Mouse (Mus musculus) kidney, adult 2 months (tissue): Measurements from ENCODE around the gene Cbs. TPM values are rescaled to one million over a fixed set of nuclear protein-coding genes. Genes with fewer than 3 reads are reported as not detected.

Source experiments
- DNase-seq: peaks from one replicate; pipeline ENCODE4 v3.0.0; 2021
- H3K27ac ChIP-seq: fragments of 200-500 bp; 2 replicates; pipeline ENCODE4 v1.5.1; 2012; ENCODE audit warnings: low read depth, low read length, control low read depth, inconsistent platforms; ENCODE audit not compliant: insufficient read depth
- H3K27me3 ChIP-seq: fragments of 200-500 bp; replicated peaks from 2 replicates; pipeline ENCODE4 v1.6.1; 2012; ENCODE audit warnings: mild to moderate bottlenecking, moderate library complexity, low read length, inconsistent platforms; ENCODE audit not compliant: control insufficient read depth, insufficient read depth
- H3K36me3 ChIP-seq: fragments of 200-500 bp; 2 replicates; pipeline ENCODE4 v1.6.1; 2012; ENCODE audit warnings: mild to moderate bottlenecking, moderate library complexity, low read length, inconsistent platforms; ENCODE audit not compliant: control insufficient read depth, insufficient read depth
- H3K4me1 ChIP-seq: fragments of 200-500 bp; 2 replicates; pipeline ENCODE4 v1.6.1; 2011; ENCODE audit warnings: low read length; ENCODE audit not compliant: control insufficient read depth, insufficient read depth
- H3K4me3 ChIP-seq: fragments of 200-500 bp; 2 replicates; pipeline ENCODE4 v1.5.1; 2011; ENCODE audit warnings: mild to moderate bottlenecking, low read depth, low read length, control low read depth; ENCODE audit not compliant: insufficient read depth
- CTCF ChIP-seq: fragments of 200-500 bp; conservative IDR thresholded peaks from 2 replicates; pipeline ENCODE4 v1.5.1; 2011; ENCODE audit warnings: low read depth, mild to moderate bottlenecking, control low read depth, low read length, moderate library complexity, mixed read lengths; ENCODE audit not compliant: insufficient read depth, insufficient read length
- POLR2A ChIP-seq: fragments of 200-500 bp; IDR thresholded peaks from one replicate; pipeline ENCODE4 v1.6.1; 2011; ENCODE audit warnings: low read depth, low read length, control low read depth
- WGBS: fragments of 180-500 bp; shearing (Covaris S2); methylation state at CpG from one replicate; pipeline ENCODE4 v1.1.7; 2018; 5-methylcytosine and 5-hydroxymethylcytosine counted together
- polyA plus RNA-seq: library from polyadenylated mRNA; depleted of rRNA; stranded (reverse); fragments of >200 nt; gene quantifications from 2 replicates; pipeline ENCODE4 v1.2.3, GENCODE M21; 2012

The Cbs gene
- polyA plus RNA-seq, 1 experiment, result 140 TPM

DNA sequence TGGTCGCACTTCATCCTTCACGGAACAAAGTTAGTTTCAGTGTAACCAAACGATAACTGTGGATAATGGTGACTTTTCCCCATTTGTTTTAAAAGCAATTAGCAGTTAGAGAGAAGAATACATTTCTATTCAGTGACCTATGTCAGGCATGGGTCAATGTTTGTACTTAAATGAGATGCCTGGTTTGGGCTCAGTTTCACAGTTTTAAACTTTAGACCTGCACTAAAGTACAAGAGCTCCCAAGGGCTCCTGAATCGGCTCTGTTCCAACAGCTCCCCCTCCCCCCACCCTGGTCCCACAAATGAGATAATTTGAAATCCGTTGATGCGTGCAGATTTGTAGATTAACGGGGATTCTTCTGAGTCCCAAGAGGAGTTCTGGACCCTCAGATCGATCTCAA lies 34.7 kb upstream of the Cbs start:
- 35% methylated on average over 8 of the region's 8 CpGs for WGBS
- peaks cover 6% of the 10 kb centered on the region; the same call in 1 of the 2 replicates for H3K4me1 ChIP-seq
- no peak overlapping the region for H3K4me3 ChIP-seq
- no peak for TF ChIP-seq CTCF
- no peaks in the 10 kb centered on the region for H3K27me3 ChIP-seq
- H3K27ac ChIP-seq, result no peak overlapping the region
- DNase-seq, result peak; percentile 73
- H3K36me3 ChIP-seq, result no peaks in the 10 kb centered on the region

DNA sequence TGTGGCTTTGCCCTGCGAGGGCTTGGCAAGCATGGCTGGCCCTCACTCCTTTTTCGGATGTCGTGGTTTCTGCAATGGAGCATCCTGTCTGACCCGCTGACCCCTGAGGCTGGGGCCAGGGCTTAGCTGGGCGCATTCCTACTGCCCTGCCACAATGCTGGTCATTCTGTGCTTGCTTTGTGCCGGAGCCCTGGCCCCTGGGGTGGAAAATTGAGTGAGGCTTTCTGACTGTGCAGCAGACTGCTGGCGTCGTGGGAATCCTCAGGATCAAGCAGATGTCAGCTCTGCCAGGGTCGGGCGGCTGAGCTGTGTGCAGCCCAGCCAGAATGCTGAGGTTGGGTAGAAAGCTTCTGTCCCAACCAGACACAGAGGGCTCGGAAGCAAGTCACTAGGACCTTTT lies 33.1 kb upstream of the Cbs start:
- Histone ChIP-seq H3K27ac (no peak overlapping the region), H3K36me3 (no peaks in the 10 kb centered on the region), H3K27me3 (no peaks in the 10 kb centered on the region), H3K4me3 (no peak overlapping the region), H3K4me1 (peaks cover 6% of the 10 kb centered on the region; the same call in 1 of the 2 replicates)
- TF ChIP-seq CTCF, result no peak
- no peak for TF ChIP-seq POLR2A
- WGBS, result 66% methylated on average over 11 of the region's 11 CpGs
- DNase-seq, result no peak

DNA sequence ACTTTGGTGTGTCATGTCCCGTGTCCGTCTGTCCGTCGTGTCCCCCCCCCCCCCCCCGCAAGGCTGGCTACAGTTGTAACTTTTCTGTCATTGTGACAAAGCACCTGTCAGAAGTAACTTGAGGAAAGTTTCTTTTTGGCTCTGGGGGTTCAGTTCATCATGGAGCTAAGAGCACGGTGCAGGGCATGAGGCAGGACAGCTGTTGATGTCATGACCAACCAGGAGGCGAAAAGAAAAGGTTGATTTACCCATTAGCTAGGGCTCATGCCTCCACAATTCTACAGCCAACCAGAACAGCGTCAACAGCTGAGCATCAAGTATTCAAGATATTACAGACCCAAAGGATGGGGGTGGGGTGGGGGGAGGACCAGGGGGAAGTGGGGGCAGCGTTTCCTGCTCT lies 31.3 kb upstream of the Cbs start:
- TF ChIP-seq CTCF (no peak), POLR2A (no peak)
- Histone ChIP-seq H3K4me1 (peaks cover 6% of the 10 kb centered on the region; the same call in 1 of the 2 replicates), H3K27ac (no peak overlapping the region), H3K36me3 (no peaks in the 10 kb centered on the region), H3K4me3 (no peak overlapping the region), H3K27me3 (no peaks in the 10 kb centered on the region)
- WGBS, result 48% methylated on average over 9 of the region's 9 CpGs
- no peak for DNase-seq

DNA sequence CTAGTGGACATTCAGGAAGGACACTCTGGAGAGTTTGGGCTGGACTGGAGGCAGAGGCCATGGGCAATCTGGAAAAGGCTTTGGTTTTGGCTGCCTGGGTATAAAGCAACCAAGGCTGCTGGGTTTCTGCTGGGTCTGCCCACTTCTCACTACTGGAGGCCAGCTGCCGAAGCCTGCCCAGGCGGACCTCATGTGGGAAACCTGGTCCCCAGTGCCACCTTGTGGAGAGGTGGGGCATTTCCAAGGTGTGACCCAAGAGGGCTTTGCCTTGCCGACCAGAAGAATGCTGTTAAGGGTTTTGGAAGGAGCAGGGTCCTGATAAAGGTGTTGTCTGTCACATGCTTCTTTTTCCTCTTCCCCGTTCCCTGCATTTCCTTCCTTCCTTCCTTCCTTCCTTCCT lies 27.7 kb upstream of the Cbs start:
- WGBS, result 9% methylated on average over 4 of the region's 4 CpGs
- no peaks in the 10 kb centered on the region for H3K4me1 ChIP-seq
- no peak overlapping the region for H3K4me3 ChIP-seq
- TF ChIP-seq POLR2A (no peak), CTCF (peak; percentile 97)
- no peaks in the 10 kb centered on the region for H3K36me3 ChIP-seq
- no peaks in the 10 kb centered on the region for H3K27me3 ChIP-seq
- no peak overlapping the region for H3K27ac ChIP-seq
- peak; percentile 92 for DNase-seq

GRCm38 (mm10) chr17:31662855-31663254 lies 25.8 kb upstream of the Cbs start:
- DNase-seq, result no peak
- H3K36me3 ChIP-seq, result no peaks in the 10 kb centered on the region

GRCm38 (mm10) chr17:31660661-31661250 lies 23.7 kb upstream of the Cbs start:
- Histone ChIP-seq H3K4me3 (no peak overlapping the region), H3K36me3 (no peaks in the 10 kb centered on the region), H3K4me1 (peaks cover 14% of the 10 kb centered on the region; the same call in 1 of the 2 replicates), H3K27me3 (no peaks in the 10 kb centered on the region), H3K27ac (peak overlapping the region; percentile 41; the same call in 1 of the 2 replicates)
- 59% methylated on average over 8 of the region's 8 CpGs for WGBS
- no peak for TF ChIP-seq CTCF
- TF ChIP-seq POLR2A, result no peak
- DNase-seq, result peak; percentile 37

More at GRCm38 (mm10) chr17:31662855-31663254, 25.8 kb upstream of the Cbs start:
- H3K4me1 ChIP-seq, result peaks cover 4% of the 10 kb centered on the region; the same call in 1 of the 2 replicates
- H3K4me3 ChIP-seq, result no peak overlapping the region
- no peaks in the 10 kb centered on the region for H3K27me3 ChIP-seq
- no peak for TF ChIP-seq POLR2A
- TF ChIP-seq CTCF, result peak; percentile 27; the same call in 1 of the 2 replicates
- no peak overlapping the region for H3K27ac ChIP-seq

GRCm38 (mm10) chr17:31658468-31659185 lies 21.6 kb upstream of the Cbs start, which contains the start of gene U2af1:
U2af1 (minus strand) TSS chr17:31658892.
- H3K36me3 ChIP-seq, result no peaks in the 10 kb centered on the region
- WGBS, result under 1% methylated on average over 76 of the region's 77 CpGs
- no peak for TF ChIP-seq CTCF
- TF ChIP-seq POLR2A, result peak; percentile 65

More at GRCm38 (mm10) chr17:31658468-31659185, 21.6 kb upstream of the Cbs start, which contains the start of gene U2af1:
- Histone ChIP-seq H3K4me3 (peak within 1 kb of the TSS; percentile 81), H3K27me3 (no peaks in the 10 kb centered on the region), H3K4me1 (peaks cover 19% of the 10 kb centered on the region; the same call in 1 of the 2 replicates), H3K27ac (peak within 1 kb of the TSS; percentile 86)
- DNase-seq, result peak; percentile 99
